Mouse (Mus musculus): ENCODE data around the gene Chit1.
A peak's percentile ranks its signal among the peaks of the same experiment; 100 is the strongest.

Gene Chit1

DNA sequence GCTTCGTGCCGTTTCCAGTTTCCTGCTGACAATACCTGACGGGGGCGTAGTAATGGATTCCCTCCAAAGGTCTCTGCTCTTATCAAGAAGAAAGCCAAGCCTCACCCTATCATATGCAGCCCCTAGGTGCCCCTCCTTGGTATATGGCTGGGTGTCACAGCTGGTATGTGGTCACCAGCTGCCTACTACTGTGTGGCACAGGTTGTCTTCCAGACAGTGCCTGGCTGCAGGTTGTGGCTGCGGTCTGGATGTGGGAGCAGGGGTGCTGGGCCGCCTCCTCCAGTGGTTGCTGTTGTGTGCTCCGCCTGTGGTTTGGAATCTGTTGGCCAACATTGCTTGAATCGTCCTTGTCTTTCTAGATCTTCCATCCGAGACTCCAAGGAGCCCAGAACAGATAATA is 39.7 kb downstream of the Chit1 start:
- DNase-seq: no peak

DNA sequence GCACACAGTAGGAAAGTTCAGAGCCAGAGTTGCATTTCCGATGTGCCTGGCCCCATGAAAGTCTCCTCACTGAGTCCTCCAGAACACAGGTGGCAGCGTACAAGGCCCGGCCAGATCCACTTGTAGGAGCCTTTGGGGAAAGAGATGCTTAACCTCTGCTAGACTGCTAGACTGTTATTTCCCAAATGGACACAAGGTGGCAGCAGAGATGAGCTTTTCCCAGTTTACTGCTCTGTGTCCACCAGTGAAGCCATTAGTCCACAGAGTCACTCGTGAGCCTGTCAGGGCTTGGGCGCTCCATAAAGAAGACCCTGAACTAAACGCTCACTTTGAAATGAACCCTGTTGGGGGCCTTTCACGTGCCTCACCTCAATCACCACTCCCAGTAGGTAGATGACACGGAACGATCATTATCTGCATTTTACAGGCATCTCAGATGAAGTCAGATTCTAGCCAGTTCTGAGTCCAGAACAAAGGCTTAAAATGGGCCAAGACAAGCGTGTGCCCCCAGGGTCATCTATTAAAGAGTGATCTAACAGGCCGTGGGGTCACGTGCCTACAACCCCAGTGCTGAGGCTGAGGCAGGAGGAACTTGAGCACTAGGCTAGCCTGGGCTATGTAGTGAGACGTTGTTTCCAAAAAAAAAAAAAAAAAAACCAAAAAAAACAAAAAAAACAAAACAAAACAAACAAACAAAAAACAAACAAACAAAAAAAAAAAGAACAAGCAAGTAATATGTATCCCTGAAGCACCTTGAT is 40.8 kb downstream of the Chit1 start:
- DNase-seq: peak; percentile 91

DNA sequence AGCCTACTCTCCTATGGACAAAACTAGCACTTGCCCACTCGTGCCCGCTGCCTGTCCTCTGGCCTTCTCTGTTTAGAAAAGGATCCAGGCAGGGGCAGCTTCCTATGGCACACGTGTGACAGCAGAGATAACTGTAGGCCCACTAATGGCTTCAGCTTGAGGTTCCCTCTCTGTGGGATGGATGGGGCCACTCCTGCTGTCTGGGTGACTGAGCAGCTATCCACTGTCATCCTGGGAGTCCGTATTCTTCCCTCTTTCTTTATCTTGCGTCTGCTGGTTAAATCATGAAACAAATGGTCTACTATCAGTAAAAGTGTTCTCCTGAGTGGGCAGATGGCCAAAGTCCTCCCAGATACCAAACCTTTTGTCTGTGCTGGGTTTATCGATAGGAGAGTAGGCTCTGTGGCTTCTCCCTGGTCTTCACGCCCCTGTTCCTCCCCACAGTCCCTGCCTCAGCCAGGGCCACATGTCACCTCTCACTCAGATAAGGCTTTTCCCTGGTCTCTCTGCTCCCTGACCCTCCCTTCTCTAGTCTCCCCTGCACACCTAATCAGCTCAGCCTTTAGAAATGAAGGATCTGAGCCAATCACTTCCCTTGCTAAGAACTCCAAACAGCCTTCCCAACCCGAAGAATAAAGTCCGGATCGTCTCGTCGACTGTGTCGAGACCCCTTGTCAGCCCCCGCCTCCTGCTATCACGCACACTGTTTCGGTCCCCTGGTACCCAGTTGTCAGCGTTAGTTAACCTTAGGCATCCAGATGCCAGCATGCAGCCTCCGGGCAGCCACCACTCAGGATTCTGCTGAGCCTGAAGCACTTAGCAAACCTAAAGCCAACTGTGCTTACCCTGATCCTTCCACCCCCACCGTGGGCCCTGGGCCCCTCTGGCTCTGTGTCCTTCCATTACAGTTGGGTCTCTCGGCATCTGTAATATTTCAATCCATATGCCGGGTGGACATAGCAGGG is 41.9 kb downstream of the Chit1 start:
- no peak for DNase-seq

DNA sequence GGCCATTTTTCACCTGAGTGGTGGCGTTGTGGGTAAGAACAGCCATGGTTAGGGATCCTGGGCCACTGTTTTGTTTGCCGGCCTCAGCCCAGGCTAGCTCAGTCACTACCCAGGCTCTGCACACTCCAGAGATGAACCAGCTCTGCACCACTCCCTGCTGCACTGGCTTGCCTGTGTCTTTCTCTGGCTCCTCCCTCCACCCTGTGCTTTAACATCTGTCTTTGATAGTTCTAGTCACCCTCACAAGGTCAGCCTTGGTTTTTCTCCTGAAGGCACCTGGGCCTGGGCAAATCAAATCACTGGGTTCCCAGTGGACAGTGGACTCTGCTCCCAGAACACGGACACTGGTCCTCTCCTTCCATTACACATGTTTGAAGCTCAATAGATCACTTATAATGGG is 43.1 kb downstream of the Chit1 start:
- DNase-seq: no peak

DNA sequence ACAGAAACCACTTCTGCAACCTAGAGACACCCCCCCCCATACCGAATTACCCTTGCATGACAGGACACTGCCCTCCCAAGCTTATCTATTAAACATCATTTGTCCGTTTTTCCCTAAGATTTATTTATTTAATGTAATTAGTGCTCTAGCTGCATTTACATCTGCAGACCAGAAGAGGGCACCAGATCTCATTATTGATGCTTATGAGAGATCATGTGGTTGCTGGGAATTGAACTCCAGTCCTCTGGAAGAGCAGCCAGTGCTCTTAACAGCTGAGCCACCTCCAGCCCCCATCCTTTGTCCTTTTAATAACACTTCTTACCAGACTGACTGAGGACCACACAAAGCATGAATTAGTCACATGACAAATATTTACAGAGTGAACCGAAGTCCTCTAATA is 43.6 kb downstream of the Chit1 start:
- DNase-seq: no peak

DNA sequence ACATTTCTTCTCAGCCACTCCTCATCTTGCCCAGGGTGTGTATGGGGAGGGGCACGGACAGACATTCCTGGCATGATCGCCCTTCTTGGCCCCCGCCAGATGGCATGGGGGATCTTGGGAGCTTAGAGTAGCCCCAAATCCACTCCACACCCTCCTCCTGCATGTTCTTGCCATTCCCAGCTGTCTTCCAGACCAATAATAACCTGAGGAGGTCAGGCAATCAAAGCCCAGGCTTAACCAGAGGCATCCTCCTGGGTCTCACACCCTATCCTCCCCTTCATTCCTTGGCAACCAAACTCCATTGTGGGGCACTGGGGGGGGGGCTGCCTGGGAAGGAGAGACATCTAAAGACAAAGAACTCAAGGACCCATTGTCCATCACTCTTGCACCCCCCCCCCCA is 49.4 kb downstream of the Chit1 start:
- DNase-seq: no peak

DNA sequence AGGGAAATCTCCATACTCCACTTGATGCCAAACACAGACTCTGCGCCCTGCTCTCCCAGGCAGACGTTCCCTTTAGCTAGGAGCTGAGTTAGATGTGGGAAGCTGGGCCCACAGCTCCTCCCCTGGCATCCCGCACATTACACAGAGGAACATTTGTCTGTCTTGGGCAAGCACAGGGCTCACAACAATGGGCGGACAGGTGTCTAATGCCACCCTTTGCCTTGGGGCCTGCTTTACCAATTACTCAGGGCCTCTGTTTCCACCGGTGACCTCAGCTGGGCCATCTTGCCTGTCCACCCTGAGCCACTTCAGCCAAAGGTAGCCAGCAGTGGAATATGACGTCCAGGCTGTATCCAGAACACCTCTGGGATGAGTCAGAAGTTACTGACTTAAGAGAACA is 50.4 kb downstream of the Chit1 start:
- no peak for DNase-seq

DNA sequence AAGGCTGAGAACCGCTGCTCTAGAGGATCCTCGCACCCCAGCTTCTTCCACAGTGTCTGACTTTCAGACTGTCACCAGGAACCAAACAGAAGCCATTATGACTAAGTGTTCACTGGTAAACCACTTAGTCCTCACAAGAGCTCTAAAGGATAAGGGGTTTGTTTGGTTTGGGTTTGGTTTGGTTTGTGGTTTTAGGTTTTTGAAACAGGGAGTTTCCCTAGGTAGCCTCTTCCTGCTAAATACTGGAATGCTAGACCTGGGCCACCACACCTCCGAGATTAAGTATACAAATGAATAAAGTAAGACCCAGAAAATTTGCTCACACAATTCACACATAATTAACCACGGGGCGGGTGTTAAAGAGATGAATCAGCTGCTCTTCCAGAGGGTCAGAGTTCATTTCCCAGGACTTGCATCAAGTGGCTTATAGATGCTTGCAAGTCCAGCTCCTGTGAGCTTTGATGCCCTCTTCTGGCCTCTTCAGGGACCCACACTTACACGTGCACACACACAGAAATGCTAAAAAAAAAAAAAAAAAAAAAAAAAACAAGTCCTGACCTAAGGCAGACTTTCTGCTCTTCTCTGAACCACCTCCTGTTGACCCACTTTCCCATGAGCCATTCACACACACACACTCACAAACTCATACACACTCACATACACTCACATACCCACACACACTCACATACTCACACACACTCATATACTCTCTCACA is 51.6 kb downstream of the Chit1 start:
- no peak for DNase-seq

DNA sequence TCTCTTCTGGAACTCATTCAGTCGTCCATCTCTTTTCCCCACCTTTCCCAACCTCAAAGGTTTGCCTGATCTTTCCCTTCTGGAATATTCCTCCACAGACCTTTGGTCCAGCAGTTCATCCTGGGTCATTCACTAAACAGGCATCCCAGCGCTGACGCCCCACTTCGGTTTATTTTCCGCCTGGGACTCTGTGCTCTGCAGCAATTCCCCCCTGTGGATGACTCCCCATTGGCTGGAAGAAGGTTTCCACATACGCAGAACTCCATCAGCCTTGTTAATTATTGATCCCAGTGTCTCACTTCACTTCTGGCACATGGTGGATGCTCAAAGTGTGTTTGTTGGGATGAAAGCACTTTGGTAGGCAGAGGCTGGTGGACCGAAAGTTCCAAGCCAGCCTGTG is 52.4 kb downstream of the Chit1 start:
- no peak for DNase-seq

DNA sequence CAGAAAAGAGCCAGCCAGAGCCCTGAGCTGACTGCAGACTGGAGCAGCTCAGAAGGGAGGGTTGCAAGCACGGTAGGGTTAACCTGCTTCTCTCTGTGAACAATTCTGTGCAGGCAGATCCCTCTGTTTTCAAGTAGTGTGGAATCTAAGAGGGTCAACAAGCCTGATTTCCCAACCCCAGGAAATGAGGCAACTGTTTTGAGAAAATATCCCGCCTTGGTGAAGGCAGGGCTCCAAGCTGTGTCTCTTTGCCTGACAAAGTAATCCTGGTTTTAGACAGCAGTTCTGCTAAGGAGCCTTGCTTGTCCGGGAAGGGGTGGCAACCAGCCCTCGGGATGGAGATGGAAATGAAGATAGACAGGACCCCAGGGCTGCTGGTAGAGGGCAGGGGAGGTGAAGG is 53.4 kb downstream of the Chit1 start:
- no peak for DNase-seq

DNA sequence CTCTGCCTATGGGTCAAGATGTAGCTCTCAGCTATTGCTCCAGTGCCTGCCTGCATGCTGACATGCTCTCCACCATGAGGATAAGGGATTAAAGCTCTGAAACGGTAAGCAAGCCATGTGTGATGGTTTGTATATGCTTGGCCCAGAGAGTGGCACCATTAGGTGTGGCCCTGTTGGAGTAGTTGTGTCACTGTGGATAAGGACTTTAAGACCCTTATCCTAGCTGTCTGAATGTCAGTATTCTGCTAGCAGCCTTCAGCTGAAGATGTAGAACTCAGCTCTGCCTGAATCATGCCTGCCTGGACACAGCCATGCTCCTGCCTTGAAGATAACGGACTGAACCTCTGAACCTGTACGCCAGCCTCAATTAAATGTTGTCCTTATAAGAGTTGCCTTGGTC is 55.5 kb downstream of the Chit1 start:
- DNase-seq: no peak

DNA sequence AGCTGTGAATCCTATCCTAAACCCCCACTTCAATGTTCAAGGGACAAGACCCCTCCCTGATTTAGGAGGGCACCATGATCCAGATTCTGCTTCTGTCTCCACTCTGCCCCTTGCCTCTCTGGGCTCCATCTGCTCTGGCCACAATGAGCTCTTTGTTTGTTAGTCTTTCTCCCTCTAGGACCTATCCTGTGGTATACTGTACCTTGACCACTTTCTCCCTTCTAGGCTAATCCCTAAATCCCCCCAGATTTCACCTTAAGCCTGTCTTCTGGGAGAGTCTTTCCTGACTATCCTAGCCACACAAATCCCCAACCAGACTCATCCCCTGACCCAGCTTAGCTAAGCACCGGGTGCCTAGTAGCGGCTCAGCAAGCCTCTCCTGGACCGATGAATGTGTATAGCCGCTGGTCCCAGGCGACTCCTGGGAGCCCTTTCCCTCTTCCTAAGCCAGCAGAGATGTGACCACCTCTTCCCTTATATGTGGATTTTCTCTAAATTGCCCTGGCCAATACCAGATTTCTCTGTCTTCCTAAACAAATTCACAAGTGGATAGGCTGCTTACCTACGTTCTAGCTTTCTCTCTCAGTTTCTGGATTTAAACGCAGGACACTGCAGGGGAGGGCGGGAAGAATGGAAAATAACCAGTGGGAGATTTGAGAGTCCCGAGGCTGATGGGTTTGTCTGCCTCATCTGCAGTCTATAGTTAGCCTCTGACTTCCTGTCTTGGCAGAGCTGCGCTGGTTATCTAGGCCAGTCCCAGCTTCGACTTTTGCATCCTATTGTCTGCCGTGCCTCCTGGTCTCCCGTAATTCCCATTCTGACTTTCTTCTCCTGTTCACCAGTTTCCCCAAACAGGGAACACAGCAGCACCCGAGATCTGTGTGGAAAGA is 56.6 kb downstream of the Chit1 start:
- peak; percentile 68 to 80 for DNase-seq

DNA sequence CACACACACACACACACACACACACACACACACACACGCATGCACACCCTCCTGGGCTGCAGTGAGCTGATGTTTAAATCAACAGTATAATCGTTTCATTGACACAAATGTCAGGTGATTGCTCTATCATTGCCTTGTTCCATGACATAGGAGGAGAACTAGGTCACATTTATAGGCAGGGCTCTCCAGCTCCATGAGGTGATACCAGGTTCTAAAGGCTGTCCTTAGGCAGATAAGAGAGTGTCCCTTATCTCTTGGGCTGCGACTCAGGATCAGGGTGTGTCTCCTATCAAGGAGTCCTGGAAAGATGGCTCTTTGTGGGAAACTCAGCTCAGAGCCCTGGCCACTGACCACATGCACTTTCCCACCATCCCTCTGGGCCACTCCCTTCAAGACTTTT is 57.5 kb downstream of the Chit1 start:
- DNase-seq: no peak

DNA sequence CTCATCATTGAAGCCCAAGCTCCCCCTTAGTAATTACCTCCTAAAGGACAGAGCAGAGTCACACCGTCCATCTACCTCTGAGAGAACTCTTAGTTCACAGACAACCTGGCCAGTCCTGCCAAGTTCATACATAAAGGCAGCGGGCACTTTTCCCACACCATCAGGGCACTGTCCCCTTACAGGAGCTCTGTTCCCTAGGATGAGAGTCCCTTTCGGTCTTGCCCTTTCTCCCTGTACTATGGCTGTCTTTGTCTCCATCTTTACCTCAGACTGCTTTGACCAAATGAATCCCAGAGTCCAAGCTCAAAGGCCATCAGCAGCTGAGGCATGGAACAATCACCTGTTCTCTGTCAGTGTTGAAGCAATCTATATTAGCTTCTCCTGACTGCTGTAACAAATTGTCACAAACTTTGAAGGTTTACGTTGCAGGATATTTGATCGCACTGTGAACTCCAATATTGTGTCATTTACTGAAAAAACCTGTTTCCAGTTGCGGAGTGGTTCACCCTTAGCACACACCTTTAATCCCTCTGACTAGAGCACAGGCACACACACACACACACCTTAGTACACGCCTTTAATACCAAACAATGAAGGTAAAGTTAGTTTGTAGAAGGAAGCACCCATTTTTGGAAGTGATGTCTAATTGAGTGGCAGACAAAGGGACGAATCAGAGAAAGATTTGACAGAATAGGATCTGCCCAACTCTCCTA is 58.1 kb downstream of the Chit1 start:
- DNase-seq: no peak

DNA sequence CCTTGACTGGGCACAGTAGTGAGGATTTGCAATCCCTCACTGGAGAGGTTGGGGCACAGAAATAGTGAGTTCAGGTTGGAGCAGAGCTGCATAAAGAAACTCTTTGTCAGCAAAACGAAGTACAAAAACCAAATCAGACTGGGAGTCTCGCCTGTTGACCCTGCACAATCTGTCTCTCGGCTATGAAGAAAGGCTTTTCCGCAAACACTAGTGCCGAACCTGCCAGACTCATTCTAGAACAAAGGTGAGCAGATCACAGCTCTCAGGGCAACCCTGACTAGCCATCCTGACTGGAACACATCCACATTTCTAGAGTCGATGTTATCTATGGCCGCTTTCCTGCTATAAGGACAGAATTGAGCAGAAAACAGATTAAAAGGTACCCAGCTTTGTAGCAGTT is 62.0 kb downstream of the Chit1 start:
- no peak for DNase-seq

DNA sequence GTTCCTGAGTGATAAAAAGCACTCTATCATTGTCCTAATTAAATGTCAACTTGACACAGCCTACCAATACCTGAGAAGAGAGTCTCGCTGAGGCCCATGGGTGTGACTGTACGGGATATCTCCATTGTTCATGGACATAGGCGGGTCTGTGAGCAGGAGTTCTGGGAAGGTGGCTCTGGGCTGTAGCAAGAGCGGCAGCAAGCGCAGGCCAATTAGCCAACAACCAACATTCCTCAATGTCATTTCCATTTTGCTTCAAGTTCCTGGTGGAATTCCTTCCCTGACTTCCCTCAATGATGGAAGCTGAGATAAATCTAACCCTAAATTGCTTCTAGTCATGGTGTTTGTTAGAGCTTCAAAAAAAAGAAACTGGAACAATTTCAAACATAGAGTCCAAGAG is 66.9 kb downstream of the Chit1 start:
- no peak for DNase-seq

DNA sequence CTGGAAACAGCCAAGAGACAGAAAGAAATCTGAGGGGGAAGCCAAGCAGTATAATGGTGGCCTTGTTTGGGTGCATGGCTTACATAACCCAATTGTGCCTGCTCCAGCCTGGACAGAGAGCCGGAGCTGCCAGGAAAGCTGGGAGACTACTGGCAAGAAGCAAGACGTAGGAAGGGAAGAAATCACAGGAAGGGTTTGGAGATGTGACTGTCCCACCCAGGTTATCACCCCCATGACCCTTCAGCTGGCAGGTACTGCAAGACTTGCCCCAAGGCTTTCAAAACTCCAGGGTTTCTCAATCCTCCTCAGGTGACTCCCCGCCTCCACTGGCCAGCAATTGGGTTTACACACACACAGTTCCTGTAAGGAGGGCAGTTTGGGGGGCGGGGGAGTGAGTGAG is 71.0 kb downstream of the Chit1 start, which contains the start of gene Chil1:
Chil1 (plus strand) TSS at position 152 of the 400 bp plus-strand sequence.
- peak in 1 of 2 experiments; percentile 50 for DNase-seq

DNA sequence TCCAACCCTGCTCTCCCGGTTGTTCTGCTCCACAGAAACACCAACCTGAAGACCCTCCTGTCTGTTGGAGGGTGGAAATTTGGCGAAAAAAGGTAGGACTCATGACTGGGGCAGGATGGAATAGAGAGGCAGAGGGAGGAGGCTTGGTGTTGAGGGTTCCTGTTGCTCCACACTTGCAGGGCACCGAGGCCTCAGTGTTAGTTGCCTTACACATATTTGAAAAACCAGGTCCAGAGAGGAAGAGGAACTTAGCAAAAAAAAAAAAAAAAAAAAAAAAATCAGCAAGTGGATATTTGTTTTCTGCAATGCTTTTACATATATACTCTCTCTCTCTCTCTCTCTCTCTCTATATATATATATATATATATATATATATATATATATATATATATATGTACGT is 73.0 kb downstream of the Chit1 start:
- DNase-seq: no peak

DNA sequence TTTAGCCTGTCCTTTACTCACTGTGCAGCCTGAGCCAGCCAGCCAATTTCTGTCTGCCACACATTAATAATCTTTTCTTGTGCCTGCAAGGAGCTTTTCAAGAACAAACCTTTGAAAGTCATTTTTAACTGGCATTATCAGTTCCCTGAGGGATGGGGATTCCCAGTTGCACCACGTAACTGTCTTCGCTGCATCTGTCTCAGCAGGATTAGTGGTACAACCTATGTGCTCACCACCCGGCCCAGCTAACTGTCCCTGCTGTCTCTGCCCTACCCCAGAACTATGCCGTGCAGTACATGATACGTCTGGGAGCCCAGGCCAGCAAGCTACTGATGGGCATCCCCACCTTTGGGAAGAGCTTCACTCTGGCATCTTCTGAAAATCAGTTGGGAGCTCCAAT is 77.2 kb downstream of the Chit1 start:
- peak in 1 of 2 experiments; percentile 14 for DNase-seq

DNA sequence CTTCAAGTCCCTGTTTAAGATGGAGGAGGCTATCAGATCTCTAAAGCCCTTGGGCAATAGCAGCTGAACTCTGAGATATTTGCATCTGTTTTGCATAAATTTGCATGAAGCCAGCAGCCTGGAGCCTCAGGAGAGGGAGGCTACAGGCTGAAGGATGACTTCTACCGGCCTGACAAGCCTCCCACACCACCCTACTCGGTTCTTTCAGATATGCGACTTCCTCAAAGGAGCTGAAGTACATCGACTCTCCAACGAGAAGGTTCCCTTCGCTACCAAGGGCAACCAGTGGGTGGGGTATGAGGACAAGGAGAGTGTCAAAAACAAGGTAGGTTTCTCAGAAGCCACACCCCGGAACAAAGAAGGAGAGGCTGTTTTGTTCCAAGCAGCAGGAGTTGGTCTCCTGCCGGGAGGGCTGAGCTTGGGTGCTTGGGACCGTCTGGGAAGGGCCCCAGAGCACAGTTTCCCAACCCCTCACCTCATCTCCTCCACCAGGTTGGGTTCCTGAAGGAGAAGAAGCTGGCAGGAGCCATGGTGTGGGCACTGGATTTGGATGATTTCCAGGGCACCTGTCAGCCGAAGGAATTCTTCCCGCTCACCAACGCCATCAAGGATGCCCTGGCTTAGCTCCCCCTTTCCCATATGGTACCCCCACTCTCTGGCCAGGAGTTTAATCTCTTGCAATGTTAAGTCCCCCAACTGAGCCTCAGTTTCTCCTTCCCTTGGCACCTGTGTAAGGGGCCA is 78.1 kb downstream of the Chit1 start:
- DNase-seq: peak; percentile 40 to 45

DNA sequence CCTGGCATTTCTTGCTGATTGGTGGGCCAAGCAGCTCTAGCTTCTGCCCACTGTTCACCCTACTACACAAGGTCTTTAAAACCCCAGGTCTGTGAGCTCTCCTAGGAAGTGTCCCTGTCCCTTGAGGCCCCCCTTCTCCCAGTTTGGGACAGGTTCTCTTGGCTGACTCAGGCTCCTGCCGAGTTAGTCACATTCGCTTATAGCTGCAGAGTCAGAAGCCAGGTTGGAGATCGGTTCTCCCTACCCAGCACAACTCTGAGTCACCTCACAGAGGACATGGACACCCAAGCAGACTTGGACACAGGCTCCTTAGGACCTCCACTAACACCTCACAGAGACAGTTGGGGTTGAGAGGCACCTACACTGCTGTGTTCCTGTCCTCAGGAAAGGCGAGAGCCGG is 80.2 kb downstream of the Chit1 start:
- peak in 1 of 2 experiments; percentile 17 for DNase-seq
